Mouse (Mus musculus) T-helper 1 cell (primary cell): Measurements from ENCODE around the gene Nsmce1.

ENCODE experiments used
- in situ Hi-C: fragments of 300-600 bp; cut with MboI, MseI; formaldehyde crosslinking; loops from one replicate; pipeline ENCODE4 v1.15.1; 2025; ENCODE audit warnings: high pct_unique_total_duplicates

Nsmce1 gene

DNA sequence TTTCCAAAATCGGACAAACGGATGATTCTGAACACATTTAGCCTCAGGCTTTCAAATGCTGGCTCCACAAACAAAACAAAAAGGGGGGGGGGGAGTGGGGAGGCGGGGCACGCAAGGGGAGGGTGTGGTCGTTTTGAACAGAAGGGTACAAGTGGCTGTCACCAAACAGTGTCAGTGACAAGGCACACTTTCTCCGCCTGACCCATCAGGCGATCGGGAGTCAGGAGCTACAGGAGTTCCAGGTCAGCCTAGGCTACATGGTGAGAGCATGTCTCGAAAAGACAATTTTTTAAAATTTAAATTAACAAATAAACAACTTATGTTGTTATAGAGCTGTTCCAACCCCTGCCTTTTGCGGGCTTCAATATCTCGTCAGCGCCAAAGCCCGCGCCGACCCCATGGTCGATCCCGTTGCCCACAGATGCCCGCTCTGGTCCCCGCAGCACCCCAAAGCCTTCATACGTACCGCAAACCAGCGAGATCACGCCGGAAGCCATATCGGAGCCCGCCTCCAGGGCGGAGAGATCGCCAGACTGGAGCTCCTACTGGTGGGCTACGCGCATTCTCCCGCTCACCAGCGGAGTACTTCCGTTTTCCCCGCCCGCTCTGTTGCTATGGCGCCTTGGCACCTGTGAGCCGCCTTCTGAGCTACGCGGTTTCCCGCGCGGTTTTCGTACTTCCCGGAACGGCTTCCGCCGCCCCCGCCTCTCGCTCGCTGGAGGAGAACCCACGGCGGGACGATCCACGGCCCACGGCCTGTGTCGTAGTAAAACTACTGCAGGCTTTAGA lies at the start of gene Nsmce1:
Gene Nsmce1 (minus strand): TSS at position 650 of the 789 bp plus-strand sequence.
- in situ Hi-C loops, result no loop called here

DNA sequence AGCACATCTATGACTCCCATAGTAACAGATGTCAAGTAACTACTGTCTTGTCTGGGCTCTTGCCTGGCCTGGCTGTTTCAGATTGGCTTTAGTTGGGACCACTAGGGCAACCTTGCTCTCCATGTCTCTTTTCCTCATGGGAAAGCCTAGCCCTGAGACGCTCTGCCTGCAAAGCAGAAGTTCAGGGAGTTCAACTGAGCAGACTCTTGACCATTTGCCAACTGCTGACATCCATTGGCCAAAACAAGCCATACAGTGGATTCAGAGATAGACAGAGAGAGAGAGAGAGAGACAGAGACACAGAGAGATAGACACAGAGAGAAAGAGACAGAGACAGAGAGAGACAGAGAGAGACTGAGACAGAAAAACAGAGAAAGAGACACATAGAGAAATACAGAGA lies 49.6 kb upstream of the Nsmce1 start:
- in situ Hi-C loops, result no loop called here

GRCm38 (mm10) chr7:125539351-125539750 lies 48.0 kb upstream of the Nsmce1 start:
- in situ Hi-C loops, result no loop called here

DNA sequence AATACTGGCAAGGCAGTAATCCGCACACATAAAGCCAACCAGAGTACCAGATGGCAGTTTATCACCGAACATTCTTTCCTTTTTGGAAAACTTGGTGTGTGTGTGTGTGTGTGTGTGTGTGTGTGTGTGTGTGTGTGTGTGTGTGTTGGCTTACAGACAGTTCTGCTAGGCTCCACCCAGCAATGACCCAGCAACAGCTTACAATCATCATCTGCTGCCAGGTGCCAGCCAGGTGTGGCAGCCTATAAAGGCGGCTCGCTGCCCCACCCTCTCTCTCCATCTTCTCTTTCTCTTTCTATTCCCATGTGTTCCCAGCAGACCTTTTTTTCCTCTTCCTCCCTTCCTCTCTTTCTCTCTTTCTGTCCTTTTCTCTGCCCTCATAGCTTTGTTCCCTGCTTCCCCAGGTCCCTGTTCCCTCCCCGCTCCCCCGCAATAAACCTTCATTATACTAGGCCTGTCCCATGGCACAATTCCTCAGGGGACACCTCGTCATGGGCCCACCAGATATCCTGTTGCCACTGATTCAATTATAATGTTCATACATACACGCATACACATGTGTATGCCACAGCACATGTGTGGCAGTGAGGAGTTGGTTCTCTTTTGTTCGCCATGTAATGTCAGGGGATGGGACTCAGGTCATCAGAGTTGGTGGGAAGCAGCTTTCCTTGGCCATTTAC lies 36.6 kb upstream of the Nsmce1 start:
- in situ Hi-C loops, result no loop called here

GRCm38 (mm10) chr7:125527186-125527585 lies 35.8 kb upstream of the Nsmce1 start:
- in situ Hi-C loops, result no loop called here

DNA sequence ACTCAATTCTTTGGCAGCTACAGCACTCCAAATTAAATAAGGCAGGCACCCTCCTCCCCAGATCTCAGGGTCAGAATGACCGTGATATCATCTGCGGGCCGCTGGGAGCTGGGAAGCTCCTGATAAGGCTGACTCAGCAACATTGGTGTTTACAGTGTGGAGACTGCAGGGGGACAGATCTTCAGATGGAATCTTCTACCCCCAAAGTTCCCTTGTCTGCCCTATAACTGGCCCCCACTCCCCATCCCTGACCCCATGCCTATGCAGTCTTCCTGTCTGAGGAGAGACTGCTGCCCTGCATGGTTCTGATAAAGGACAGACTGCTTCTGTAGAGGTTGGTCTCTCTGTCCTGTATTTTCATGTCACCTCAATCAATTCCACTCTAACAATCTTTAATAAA lies 31.7 kb upstream of the Nsmce1 start:
- in situ Hi-C loops, result no loop called here

DNA sequence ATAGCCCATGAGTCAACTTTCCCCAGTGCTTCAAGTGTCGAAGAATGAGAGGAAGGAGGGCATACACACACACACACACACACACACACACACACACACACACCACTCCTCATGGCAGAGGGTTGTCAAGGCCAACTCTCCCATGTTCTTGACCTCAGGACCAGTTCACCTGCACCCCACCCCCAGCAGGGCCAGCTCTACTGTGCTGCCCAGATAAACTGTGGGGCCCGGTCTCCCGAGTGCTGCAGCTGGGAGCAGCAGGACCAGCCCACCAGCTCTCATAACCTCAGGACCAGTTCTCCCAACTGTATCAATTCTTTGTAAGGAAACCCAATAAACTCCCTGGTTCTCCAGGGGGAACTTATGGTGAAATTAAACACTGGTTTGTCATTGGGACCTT lies 28.3 kb upstream of the Nsmce1 start:
- in situ Hi-C loops, result no loop called here

- in situ Hi-C loops, result no loop called here
Measured at GRCm38 (mm10) chr7:125517470-125517869, 26.1 kb upstream of the Nsmce1 start.

DNA sequence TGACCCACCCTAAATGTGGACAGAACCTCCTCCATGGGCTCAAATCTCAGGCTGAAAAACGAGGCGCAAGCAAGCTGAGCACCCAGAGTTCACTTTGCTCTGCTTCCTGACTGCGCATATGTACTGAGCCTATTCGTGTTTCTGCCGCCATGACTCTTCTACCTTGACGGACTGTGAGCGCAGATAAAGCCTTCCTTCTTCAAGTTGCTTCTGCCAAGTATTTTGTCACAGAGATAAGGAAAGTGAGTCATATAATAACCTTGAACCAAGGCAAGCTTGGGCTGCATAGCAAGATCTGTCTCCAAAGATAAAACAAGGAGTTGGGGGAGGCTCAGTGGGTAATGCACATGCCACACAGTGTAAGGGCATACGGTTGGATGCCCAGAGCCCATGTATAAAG lies 25.3 kb upstream of the Nsmce1 start:
- in situ Hi-C loops, result no loop called here

GRCm38 (mm10) chr7:125515081-125515853 lies 23.9 kb upstream of the Nsmce1 start:
- in situ Hi-C loops, result no loop called here

DNA sequence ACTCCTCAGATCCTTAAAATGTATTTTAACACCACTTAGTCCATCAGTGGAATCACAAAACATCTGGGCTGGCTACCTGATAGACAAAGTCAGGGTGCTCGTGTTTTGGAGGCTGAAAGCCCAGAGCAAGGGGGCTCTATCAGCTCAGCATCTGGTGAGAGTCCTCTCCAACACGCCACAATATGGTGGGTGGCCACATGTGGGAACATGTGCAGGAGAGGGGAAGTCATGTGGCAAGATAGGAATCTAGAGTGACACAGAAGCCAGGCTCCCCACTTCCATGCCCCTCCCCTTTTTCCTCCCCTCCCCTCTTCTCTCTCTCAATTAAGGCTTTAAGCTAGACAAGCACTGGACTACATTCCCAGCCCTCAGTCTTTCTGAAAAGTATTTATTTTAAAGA lies 20.5 kb upstream of the Nsmce1 start:
- in situ Hi-C loops, result no loop called here

DNA sequence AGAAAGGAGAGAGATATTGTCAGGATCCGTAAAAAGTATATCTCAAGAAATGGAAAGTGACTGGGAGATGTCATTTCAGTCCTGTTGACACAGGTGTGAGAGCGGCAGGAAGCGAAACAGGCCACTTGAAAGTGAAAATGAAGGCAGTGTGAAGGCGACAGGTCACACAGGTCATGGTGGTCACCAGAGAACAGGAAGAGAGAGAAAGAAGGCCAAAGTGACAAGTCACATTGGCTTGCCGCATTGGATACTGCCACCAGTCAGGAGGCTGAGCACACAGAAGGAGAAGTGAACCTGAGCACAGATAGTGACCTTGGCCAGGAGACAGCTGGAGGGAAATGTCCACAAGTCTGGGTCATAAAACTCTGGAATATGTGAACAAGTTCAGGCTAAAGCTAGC lies 20.0 kb upstream of the Nsmce1 start:
- in situ Hi-C loops, result no loop called here

GRCm38 (mm10) chr7:125507279-125507678 lies 15.9 kb upstream of the Nsmce1 start:
- in situ Hi-C loops, result no loop called here

DNA sequence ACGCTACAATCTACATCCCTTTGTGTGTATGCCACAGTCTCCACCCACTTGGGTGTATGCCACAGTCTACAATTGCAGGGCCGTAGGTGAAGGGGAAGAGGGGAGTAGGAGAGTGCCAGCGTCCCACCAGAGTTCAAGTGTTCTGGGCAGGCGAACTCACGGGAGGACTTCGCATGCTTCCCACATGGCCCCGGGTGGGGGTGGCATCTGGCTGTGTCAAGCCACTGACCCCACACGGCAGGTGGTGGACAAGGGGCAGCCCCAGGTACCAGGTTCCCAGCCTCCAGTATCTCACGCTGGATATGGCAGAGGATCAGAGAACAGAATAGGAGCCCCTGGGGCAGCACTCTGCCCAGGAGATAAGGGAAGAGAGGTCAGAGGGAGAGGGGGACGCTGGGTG lies 14.2 kb upstream of the Nsmce1 start:
- in situ Hi-C loops, result no loop called here

DNA sequence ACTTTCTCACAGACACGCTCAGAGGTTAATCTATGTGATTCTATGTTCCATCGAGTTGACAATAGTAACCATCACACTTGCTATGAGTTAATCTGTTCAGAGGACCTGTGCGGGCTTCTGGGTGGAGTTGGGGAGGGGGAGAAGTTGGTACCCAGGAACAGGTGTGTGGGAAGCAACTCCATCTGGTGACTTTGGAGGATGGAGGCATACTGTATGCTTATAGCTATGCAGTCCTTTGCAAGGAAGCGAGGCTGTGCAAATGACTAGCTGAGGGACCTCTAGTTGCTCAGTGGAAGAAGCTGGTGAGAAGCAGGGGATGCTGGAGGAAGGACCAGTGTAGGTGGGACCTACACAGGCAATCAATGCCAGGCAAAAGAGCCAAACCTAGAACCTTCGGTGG lies 13.2 kb upstream of the Nsmce1 start:
- in situ Hi-C loops, result no loop called here

DNA sequence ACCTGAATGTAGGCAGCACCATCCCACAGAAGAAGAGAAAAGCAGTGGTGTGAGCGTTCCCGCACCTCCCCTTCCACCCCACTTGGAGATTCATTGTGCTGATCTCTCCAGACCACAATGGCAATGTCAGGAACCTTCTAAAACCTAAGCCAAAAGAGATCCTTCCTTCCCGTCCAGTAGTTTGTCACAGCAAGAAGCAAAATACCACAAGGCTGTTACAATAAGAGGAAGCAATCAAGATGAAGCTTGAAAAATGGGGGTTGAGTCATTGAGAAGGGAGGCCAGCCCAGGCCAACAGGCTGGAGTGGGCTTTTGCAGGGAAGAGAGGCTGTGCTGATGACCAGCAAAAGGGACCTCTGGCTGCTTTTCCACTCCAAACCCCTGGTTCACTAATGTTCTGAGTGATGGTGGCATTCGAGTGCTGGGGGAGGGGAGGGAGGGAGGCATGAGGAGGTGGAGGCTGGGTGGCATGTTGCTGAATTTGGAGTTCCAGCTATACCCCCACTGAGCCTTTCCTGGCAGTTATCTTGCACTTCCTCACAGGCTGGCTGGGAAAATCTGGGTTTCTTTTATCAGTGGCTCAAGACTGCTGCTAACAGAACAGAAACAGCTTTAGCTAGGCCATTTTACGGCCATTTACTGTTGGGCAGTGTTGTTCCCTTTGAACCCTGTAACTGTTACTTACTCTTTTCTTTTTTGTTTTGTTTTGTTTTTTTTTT lies 12.1 kb upstream of the Nsmce1 start:
- in situ Hi-C loops, result no loop called here

DNA sequence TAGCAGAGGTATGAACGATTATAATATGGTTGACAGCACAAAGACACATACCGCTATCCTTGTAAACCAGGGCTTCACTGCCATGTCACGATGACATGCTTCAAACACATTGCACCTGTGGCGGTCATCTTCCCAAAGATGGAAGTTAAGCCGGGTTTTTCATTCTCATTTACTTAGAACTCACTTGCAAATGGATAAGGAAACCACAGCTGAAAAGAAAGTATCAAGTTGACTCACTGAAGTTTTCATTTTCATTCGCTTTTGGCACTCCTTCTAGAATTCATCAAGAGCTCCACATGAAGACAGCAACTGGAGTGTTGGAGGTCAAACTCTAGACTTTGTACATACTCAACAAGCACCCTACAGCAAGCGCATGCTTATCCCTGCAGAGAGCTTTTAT lies 9.5 kb upstream of the Nsmce1 start:
- in situ Hi-C loops, result no loop called here

GRCm38 (mm10) chr7:125499927-125500868 lies 8.8 kb upstream of the Nsmce1 start:
- in situ Hi-C loops, result no loop called here

DNA sequence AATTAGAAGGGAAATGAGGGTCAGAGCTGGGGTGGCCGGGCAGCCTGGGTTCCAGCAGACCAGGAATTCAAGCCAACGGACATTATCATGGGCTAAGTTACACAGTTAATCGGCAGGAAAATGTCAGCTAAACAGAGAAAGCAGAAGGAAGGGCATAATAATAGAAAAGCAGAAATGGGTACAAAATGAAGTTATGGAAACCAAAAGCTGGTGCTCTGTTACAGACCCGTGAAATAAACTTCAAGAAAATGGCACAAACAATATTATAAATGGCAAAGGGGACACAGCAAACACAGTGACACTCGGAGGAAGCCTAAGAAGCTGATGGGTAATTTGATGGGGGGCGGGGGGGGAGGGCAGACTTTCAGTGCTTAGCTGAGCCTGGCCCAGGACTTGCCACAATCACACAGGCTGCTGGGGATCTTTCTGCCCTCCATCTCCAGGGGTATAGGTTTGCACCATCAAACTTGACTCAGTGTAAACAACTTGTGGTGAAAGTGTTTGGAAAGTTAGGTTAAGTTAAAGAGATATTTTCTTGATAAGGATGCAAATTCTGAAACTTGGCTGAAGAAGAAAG lies 4.6 kb upstream of the Nsmce1 start:
- in situ Hi-C loops, result no loop called here

- in situ Hi-C loops, result no loop called here
Measured at GRCm38 (mm10) chr7:125492551-125492950, 1.2 kb upstream of the Nsmce1 start.
